Mouse (Mus musculus): ENCODE measurements around the gene Gm20917. TPM values are rescaled to one million over a fixed set of nuclear protein-coding genes. Genes with fewer than 3 reads are reported as not detected.

The Gm20917 gene
- not detected for total RNA-seq (2023)

GRCm38 (mm10) chrY:79151022-79151421, at the start of gene Gm20917:
Gm20917 (minus strand) TSS chrY:79151122.

Other genes with a start within 250 kb of the Gm20917 start
- not detected for gene Gm20916, start 168.4 kb upstream of the Gm20917 start, total RNA-seq (2023)